Comparison of ENCODE assay signal across 9 mouse cellular contexts in genomic region chr2:143980781-143981398, GRCm38 (mm10). TPM values are rescaled to one million over a fixed set of nuclear protein-coding genes. Genes with fewer than 3 reads are reported as not detected.
DNase-seq lines count a peak whose midpoint lies in the region; ATAC-seq and TF ChIP-seq lines count a peak whose summit lies in the region.
"Had no signal": no experiment of that assay in that cellular context is flagged by ENCODE, and none has a peak within 500 bp of the region (broad histone marks: within the 10 kb centered on the region; RNA-seq: fewer than 3 reads in every experiment).

No protein-coding gene starts in this region.

- peaks cover 18% of the 10 kb centered on the region for H3K36me3 ChIP-seq in lung, embryonic 15.5 days

- TF ChIP-seq CTCF in layer of hippocampus, adult 2 months (conservative IDR thresholded peaks at IDR 0.05): peak; percentile 94

- no peaks in the 10 kb centered on the region for H3K27me3 ChIP-seq in lung, embryonic 15.5 days

- peak; percentile 68 for ATAC-seq in erythroid progenitor cell, adult 5-6 weeks (replicated peaks; ENCODE audit: low FRiP score, poor library complexity, severe bottlenecking)
- ATAC-seq in hematopoietic stem cell, adult 5-6 weeks (replicated peaks in 1 of 2; ENCODE audit: insufficient read depth in 1 of 2, low FRiP score in 2 of 2, low TSS enrichment in 1 of 2, low read depth in 1 of 2, poor library complexity in 2 of 2, severe bottlenecking in 2 of 2): peak; percentile 63 to 66; a peak in 2 of 4 replicates
- peak; percentile 55; the same call in 1 of the 2 replicates for ATAC-seq in lung, embryonic 15.5 days (ENCODE audit: borderline replicate concordance, extremely low read depth, low FRiP score, low TSS enrichment)

- H3K4me1 ChIP-seq in lung, embryonic 15.5 days: no peaks in the 10 kb centered on the region

- no peak overlapping the region for H3K4me3 ChIP-seq in layer of hippocampus, adult 2 months
- H3K4me3 ChIP-seq in lung, embryonic 15.5 days: no peak overlapping the region

- no peak overlapping the region for H3K27ac ChIP-seq in layer of hippocampus, adult 2 months
- no peak overlapping the region for H3K27ac ChIP-seq in lung, embryonic 15.5 days
- H3K27ac ChIP-seq: macrophage had no signal

- WGBS in lung, embryonic 15.5 days: 31% methylated on average over 6 of the region's 6 CpGs

- H3K9ac ChIP-seq in lung, embryonic 15.5 days: no peak overlapping the region

- peak; percentile 65 for DNase-seq in MN1 (ENCODE audit: low spot score)
- peak; percentile 29 for DNase-seq in c-Kit-positive CD71-negative TER-119-negative erythroid progenitor cells, embryonic 14.5 days (ENCODE audit: low read depth)
- DNase-seq in layer of hippocampus, adult 2 months (ENCODE audit: low spot score in 2 of 2): peak; percentile 29 to 72
- DNase-seq in retina, adult 2 months (ENCODE audit: low read depth, low spot score): peak; percentile 9
- DNase-seq in thymus, postnatal 36 days: peak; percentile 73 to 74

- no peak overlapping the region for H3K4me2 ChIP-seq in lung, embryonic 15.5 days

- H3K9me3 ChIP-seq in lung, embryonic 15.5 days: no peaks in the 10 kb centered on the region

RNA-seq across cellular contexts. Expression of gene Rrbp1, which starts 30.2 kb away (rescaled TPM):
- 37.8 and 52.0 TPM in 2 replicates for total RNA-seq in erythroid progenitor cell, adult 5-6 weeks (2015; ENCODE audit: low replicate concordance)
- 21.8 and 24.0 TPM in 2 replicates for total RNA-seq in erythroid progenitor cell, adult 5-6 weeks (2017; ENCODE audit: low replicate concordance)
- total RNA-seq in hematopoietic stem cell, adult 5-6 weeks (2017): 131 and 169 TPM in 2 replicates
- total RNA-seq in layer of hippocampus, adult 2 months (2021): 10 to 100 TPM; 52.6 to 56.3 TPM
- polyA plus RNA-seq in lung, embryonic 15.5 days (2015; fragmentation: Nextera tagmentation; extraction: Ambion mirVana): 83.1 and 86.8 TPM in 2 replicates

RNA-seq across cellular contexts. Expression of gene Banf2, which starts 52.0 kb away (rescaled TPM):
- total RNA-seq in erythroid progenitor cell, adult 5-6 weeks (2015; ENCODE audit: low replicate concordance): not detected in 2 replicates
- not detected in 2 replicates for total RNA-seq in erythroid progenitor cell, adult 5-6 weeks (2017; ENCODE audit: low replicate concordance)
- not detected in 2 replicates for total RNA-seq in hematopoietic stem cell, adult 5-6 weeks (2017)
- total RNA-seq in layer of hippocampus, adult 2 months (2021): not detected
- not detected in 2 replicates for polyA plus RNA-seq in lung, embryonic 15.5 days (2015; fragmentation: Nextera tagmentation; extraction: Ambion mirVana)
- polyA plus RNA-seq: macrophage had no signal

Comparison
In these comparisons a context has a peak if more than half of its experiments do, and no peak if none do; other contexts are left out.
1. DNase-seq: peak in every context shown above with its lines; median percentile 74 in thymus, postnatal 36 days; 65 in MN1; 50 in layer of hippocampus, adult 2 months; 29 in c-Kit-positive CD71-negative TER-119-negative erythroid progenitor cells, embryonic 14.5 days; 9 in retina, adult 2 months.